Mouse (Mus musculus) urinary bladder, adult 2 months (tissue): ENCODE results near the gene Kidins220. TPM values are rescaled to one million over a fixed set of nuclear protein-coding genes. Genes with fewer than 3 reads are reported as not detected.

Experiments used
- DNase-seq: peaks from one replicate; pipeline ENCODE4 v3.0.0; 2022; ENCODE audit warnings: low spot score
- polyA plus RNA-seq: library from polyadenylated mRNA; depleted of rRNA; stranded (reverse); fragments of >200 nt; gene quantifications from 2 replicates; pipeline ENCODE4 v1.2.3, GENCODE M21; 2012

Kidins220 gene
- polyA plus RNA-seq, 1 experiment, result 95.9 TPM

DNA sequence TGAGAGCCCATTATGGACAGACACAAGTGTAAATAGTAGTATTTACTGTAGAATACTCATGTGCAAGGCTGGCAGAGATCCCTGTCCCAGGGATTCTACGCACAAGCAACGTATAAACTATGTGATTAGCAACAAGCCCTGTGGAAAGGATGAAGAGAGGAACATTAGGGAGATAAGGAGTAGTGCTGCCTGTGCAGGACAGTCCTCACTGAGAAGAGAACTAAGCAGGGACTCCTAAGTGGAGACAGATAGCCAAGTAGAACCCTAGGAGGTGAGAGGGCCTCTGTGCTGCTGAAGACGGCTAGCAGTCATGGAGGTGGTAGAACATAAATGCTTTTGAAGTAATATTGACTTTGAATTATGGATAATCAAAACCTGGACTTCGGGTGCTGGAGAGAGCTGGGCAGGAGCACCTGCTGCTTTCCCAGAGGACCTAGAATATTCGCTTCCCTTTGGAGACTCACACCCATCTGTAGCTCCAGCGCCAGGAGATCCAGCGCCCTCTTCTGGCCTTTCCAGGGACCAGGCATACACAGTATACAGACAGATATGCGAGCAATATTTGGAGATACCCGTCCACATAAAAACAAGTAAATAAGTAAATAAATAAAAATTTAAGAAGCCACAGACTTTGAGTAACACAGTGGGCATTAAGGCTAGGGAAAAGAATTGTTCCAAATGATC lies 50.3 kb downstream of the Kidins220 start:
- DNase-seq, result no peak

DNA sequence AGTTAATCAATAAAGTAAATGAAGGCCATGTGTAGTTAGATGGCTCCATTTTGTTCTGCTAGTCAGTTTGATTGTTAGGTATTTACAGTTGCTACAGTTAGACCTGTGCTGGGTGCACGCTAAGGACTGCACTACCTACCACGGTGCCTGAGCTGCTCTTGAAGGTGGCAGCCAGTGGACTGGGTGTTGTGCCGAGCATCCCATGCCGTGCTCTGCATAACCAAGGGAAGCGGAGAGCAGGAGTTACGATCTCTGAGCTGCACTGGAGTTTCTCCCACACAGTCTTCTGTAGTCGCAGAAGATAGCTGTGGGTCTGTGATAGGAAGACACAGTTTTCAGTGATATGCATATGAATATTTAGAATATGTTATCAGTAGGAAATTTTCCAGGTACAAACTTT lies 51.6 kb downstream of the Kidins220 start:
- no peak for DNase-seq

DNA sequence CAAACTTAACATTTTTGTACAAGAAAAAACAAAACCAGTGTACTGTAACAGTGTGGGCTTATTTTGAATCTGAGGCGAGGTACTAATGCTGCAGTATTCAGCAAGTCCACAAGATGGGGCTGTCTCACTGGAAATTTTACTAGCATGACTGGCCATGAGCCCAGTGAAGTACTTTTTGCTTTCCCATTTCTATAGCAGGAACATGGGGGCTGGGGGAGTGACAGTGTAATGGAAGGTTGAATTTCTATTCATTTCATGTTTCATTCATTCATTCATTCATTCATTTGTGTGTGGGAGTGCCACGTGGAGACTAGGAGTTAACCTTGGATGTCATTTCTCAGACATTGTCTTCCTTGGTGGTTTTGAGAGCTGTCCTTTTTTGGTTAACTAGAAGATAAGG lies 52.7 kb downstream of the Kidins220 start:
- no peak for DNase-seq

- DNase-seq, result no peak
These were observed 59.1 kb downstream of the Kidins220 start for GRCm38 (mm10) chr12:25033662-25034337.

DNA sequence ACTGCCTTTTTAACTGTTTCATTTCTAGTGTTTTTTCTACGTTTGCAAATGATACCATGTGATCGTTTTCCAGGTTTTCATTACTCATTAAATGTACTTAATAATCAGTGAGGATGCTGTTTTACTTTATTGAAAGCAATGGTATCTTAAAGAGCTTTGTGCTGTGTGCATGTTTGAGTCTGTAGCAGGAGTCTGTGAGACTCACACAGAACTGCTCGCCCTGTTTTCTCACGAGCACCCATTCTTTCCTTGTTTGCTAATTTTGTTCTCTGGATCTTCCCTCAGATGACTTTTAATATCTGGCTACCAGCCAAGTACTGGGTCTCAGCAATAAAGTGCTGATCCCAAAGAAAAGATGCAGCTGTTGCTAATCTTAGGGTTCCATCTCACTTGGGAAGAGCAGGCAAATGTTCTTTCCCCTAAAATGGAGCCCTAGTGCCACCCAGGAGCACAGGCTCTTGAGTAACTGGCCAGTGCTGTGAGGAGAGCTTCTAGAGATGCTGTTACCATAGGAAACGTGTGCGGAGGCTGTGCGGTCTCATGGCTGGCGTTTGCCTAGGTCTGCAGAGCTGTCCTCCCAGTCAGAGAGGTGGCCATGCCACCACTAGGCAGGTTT lies 59.7 kb downstream of the Kidins220 start:
- no peak for DNase-seq

GRCm38 (mm10) chr12:25036024-25036423 lies 61.3 kb downstream of the Kidins220 start:
- DNase-seq, result no peak

GRCm38 (mm10) chr12:25037222-25037621 lies 62.5 kb downstream of the Kidins220 start:
- no peak for DNase-seq

DNA sequence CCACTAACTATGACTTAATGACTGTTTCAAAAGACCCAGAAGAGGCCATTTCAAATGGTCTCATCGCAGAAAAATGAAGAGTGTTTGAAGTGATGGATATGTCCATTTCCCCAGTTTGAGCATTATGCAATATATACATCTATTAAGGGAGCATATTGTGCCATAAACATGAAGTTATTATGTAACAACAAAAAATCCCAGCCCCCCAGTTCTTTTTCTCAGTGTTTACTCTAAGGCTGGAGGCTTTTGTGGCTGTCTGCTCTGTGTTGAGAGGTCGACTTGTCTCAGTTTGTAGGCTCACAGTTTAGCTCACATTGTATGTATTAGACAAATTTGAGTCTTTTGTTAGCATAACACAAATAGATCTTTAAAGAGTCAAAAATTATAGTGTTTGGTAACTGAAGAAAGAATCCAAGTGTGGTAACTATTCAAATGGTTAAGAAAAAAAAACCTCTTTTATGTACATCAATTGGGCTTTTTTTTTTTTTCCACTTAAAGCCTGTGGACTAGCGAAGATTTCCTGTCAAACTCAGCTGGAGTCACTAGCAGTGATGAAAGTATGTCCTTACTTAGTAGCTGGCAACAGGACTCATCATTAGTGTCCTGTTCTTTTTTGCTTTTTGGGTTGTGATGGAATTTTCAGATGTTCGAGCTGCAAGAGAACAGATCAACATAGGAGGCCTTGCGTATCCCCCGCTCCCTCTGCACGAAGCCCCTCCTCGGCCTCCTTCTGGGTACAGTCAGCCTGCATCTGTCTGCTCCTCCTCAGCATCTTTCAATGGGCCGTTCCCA lies 63.2 kb downstream of the Kidins220 start:
- DNase-seq, result no peak

DNA sequence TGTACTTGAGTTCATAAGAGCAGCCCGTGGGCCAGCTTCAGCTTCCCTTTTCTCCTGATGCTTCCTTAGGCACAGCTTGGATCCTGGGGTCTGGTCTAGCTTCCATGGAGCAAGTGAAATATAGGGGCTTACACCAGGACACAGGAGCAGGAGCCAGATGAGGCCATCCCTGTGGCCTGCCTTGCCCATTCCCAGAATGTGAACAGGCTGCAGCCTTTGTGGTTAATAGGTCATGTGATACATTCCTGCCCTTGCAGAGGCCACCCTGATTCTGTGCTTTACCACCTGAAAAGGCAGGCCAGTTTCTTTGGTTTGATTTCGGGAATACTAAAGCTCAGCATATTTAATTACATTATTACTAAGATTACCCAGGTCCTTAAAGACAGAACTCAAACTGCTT lies 69.3 kb downstream of the Kidins220 start:
- no peak for DNase-seq

DNA sequence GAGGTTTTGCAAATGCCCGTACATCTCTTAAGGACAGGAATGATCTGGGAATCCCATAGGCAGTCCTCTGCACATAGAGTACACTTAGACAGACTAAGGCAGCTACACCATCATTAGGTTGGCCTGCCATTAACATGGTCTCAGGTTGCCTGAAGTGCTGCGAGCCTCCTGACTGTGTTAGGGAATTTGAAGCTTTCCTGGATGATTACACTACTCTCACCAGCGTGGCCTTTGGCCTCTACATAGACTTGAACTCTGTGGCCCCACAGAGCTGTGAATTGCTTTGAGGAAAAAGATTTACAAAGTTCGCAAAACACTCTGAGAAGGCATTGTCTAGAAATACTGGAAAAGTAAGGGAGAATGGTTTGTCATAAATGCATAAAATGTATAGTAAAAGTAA lies 69.9 kb downstream of the Kidins220 start:
- DNase-seq, result no peak

GRCm38 (mm10) chr12:25049253-25049652 lies 74.5 kb downstream of the Kidins220 start:
- no peak for DNase-seq

GRCm38 (mm10) chr12:25054511-25054910 lies 79.8 kb downstream of the Kidins220 start:
- DNase-seq, result no peak

DNA sequence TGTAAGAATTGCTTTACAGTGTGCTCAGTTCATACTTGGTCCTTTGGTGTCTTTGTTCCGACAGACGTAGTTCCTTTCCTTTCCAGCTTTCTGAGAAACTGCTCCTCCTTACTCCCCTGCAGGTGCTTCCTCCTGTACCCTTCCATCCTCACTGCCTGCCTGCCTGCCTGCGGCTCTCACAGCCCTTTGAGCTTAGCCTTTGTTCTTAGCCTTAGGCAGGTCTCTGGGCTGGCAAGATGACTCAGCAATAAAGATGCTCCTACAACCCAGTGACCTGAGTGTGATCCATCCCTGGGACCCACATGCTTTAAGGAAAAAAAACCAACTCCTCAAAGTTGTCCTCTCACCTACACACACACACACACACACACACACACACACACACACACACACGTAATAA lies 80.2 kb downstream of the Kidins220 start:
- no peak for DNase-seq

DNA sequence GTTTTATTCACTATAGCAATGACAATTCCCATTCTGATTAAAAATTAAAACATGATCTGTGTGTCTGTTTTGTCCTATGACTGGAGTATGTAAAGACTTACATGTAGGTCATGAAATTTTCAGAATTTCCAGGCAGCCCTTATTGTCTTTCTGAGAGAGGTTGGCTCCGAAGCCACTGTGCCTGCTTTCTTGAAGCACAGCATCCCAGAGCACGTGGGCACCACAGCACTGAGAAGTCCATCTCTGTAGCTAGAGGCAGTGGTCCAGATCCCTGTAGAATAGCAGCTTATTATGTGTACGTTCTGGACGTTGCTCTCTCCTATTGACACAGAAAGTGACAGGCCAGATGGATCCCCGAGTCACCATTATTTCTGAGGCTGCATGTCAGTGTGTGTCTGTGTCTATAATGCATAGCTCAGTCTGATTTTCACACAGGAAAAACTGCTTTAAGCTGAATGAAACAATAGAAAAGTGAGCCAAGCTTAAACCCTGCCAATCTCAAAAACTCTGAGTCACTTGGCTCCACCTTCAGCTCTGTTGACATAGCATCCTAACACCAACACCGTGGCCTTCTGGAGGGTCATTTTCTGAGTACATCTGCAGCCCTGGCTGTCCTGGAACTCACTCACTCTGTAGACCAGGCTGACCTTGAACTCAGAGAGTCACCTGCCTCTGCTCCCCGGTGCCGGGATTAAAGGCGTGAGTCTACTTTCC lies 84.9 kb downstream of the Kidins220 start:
- DNase-seq, result no peak

DNA sequence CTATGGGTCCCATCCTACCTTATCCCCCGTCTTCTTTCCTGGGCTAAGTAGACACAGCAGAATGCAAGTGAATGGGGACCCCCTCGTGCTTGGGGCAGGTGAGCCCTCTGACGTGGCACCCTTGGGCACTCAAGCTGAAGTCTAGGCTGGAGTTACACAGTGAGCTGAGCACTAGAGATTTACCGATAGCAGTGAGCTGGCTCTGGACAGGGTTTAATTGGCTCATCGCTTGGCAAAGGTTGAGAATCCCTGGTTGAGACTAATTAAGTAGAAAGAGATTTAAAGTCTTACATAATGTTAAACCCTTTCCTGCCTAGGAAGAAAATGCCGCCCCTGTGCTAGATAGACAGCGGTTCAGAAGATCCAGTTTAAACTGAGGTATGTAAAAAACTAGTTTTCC lies 86.2 kb downstream of the Kidins220 start:
- DNase-seq, result no peak

DNA sequence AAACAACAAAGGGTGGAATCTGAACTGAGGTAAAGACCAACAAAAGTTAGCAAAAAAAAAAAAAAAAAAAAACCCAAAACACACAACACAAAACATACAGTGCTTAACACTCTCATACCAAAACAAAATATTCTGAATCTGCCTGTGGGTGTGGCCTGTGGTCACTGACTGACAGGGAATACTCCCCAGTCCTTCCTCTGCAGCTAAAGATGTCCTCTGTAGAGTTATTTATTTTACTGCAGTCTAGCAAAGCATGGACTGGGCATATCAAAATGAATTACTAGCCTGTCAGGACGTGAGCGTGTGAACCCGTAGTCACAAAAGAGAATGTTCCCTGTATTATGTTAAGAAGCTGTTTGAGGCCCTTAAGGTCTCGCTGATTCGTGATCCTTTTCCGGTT lies 87.5 kb downstream of the Kidins220 start:
- DNase-seq, result no peak

DNA sequence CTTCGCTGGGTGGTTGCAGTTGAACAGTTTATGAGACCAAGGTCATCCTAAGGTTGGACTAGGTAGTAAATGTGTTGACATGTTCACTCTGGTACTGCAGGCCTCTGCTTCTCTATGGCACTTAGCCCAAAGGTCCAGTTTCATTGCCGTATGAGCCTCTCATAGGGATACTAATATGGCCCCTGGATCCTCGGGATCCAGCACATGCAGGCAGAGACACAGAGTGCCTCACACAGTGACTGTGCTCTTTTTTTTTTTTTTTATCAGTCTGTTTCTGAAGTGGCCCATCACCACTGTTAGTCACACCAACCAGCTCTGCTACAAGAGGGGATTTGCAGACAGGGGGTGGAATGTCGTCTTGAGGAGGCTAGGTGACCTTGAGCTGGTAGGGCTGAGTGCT lies 98.6 kb downstream of the Kidins220 start:
- DNase-seq, result no peak

GRCm38 (mm10) chr12:25074344-25074743 lies 99.6 kb downstream of the Kidins220 start:
- DNase-seq, result no peak

DNA sequence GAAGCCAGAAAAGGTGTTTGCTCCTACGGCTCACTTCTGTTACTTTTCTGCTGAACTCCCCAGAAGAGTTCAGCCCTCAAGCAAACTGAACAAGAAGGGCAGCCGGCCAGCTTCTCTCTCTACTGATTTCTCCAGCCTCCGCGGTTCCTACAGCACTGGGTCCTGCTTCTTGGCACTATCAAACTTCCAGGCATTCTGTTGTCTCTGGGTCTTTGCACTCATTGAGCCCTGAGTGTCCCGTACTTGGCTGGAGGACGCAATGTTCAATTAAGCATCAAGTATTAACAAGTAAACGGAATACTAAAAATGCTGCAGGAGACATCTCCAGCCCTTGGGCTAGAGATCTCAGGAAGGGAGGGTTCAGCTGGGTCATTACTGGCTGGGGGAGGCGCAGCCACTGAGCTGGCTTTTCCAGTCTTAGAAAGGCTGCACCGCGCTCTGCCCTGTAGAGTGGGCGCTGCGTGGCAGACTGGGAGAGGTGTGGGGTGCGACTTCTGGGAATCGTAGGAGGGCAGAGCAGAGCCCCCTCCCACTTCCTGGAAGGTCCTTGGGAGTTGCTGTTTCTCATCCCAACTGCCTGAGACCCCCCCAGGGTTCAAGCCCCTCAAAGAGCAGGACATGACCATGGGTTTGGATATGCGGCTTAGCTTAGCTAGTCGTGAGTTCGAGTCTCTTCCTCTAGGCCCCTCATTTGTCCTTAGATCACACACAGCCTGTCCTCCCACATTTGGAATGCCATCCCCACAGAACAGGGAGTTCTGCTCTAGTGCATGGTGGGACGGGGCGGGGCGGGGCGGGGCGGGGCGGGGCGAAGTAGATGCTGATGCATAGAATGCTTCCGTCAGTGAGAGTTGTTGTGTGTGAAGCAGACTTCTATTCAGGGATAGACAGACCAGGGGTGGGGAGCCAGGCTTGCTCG lies 108.8 kb downstream of the Kidins220 start:
- DNase-seq, result no peak

GRCm38 (mm10) chr12:25086966-25087365 lies 112.2 kb downstream of the Kidins220 start:
- DNase-seq, result no peak

- DNase-seq, result no peak
These were observed 114.7 kb downstream of the Kidins220 start for GRCm38 (mm10) chr12:25089433-25089832.
